Mouse (Mus musculus) MEL (cell line): Measurements from ENCODE around the gene Fam19a3. TPM values are rescaled to one million over a fixed set of nuclear protein-coding genes. Genes with fewer than 3 reads are reported as not detected.

Source experiments
- DNase-seq: peaks from one replicate; pipeline ENCODE4 v3.0.0; 2011; ENCODE audit warnings: low read depth, low spot score
- H3K27ac ChIP-seq: 2 replicates; pipeline ENCODE4 v1.5.1; 2012; ENCODE audit warnings: low read depth, mild to moderate bottlenecking, control low read depth, low read length, moderate library complexity; ENCODE audit not compliant: control insufficient read depth
- H3K27me3 ChIP-seq, 2 experiments: fragments of 150-350 bp in 1 of 2; sonication (generic) in 1 of 2; 2 replicates each; pipeline ENCODE4 v1.6.1; 2012; ENCODE audit warnings: low read length in 2 of 2, mild to moderate bottlenecking in 2 of 2, improper control_type of control experiment in 1 of 2, moderate library complexity in 1 of 2; ENCODE audit not compliant: insufficient read depth in 2 of 2, control insufficient read depth in 1 of 2
- H3K36me3 ChIP-seq, 2 experiments: 2 replicates each; pipeline ENCODE4 v1.6.1; 2012 to 2014; ENCODE audit warnings: low read length in 2 of 2, improper control_type of control experiment in 1 of 2, inconsistent platforms in 1 of 2, mild to moderate bottlenecking in 1 of 2; ENCODE audit not compliant: insufficient read depth in 2 of 2, control insufficient read depth in 1 of 2
- H3K4me1 ChIP-seq, 2 experiments: fragments of 150-350 bp in 1 of 2; sonication (generic) in 1 of 2; 2 replicates each; pipeline ENCODE4 v1.6.1; 2012; ENCODE audit warnings: low read length in 2 of 2, improper control_type of control experiment in 1 of 2, mild to moderate bottlenecking in 1 of 2; ENCODE audit not compliant: insufficient read depth in 2 of 2, control insufficient read depth in 1 of 2
- H3K4me3 ChIP-seq, 2 experiments: fragments of 150-350 bp in 1 of 2; sonication (generic) in 1 of 2; 2 replicates each; pipeline ENCODE4 v1.5.1; 2012; ENCODE audit warnings: low read depth in 2 of 2, low read length in 2 of 2, mild to moderate bottlenecking in 2 of 2, moderate library complexity in 2 of 2, control low read depth in 1 of 2, improper control_type of control experiment in 1 of 2; ENCODE audit not compliant: control insufficient read depth in 1 of 2, insufficient read depth in 1 of 2
- H3K79me2 ChIP-seq: 2 replicates; pipeline ENCODE4 v1.6.1; 2012; ENCODE audit warnings: mild to moderate bottlenecking, low read length, moderate library complexity; ENCODE audit not compliant: control insufficient read depth, poor library complexity, insufficient read depth
- H3K9ac ChIP-seq: 2 replicates; pipeline ENCODE4 v1.6.1; 2012; ENCODE audit warnings: low read depth, mild to moderate bottlenecking, control low read depth, low read length, moderate library complexity; ENCODE audit not compliant: control insufficient read depth, poor library complexity, severe bottlenecking
- H3K9me3 ChIP-seq: fragments of 150-350 bp; sonication (generic); replicated peaks from 2 replicates; pipeline ENCODE4 v1.6.1; 2012; ENCODE audit warnings: mild to moderate bottlenecking, low read length, improper control_type of control experiment, moderate library complexity; ENCODE audit not compliant: insufficient read depth
- CHD1 ChIP-seq: IDR thresholded peaks from 2 replicates; pipeline ENCODE4 v1.6.1; 2012; ENCODE audit warnings: low read depth, mild to moderate bottlenecking, inconsistent platforms, low read length, improper control_type of control experiment
- CTCF ChIP-seq, 3 experiments: IDR thresholded peaks in 2 of 3; conservative IDR thresholded peaks in 1 of 3; 2 replicates each; pipeline ENCODE4 v1.5.1; 2011 to 2012; ENCODE audit warnings: low read length in 3 of 3, low read depth in 2 of 3, mild to moderate bottlenecking in 2 of 3, improper control_type of control experiment in 1 of 3, inconsistent platforms in 1 of 3, mixed read lengths in 1 of 3, moderate library complexity in 1 of 3; ENCODE audit not compliant: control insufficient read depth in 1 of 3, insufficient read depth in 1 of 3, poor library complexity in 1 of 3, severe bottlenecking in 1 of 3
- E2F4 ChIP-seq: IDR thresholded peaks from 2 replicates; pipeline ENCODE4 v1.6.1; 2011; ENCODE audit warnings: low read depth, low read length, improper control_type of control experiment, borderline replicate concordance
- ELF1 ChIP-seq: IDR thresholded peaks from 2 replicates; pipeline ENCODE4 v1.6.1; 2014; ENCODE audit warnings: low read depth, mild to moderate bottlenecking, inconsistent platforms, low read length, improper control_type of control experiment, moderate library complexity
- ETS1 ChIP-seq: IDR thresholded peaks from 2 replicates; pipeline ENCODE4 v1.6.1; 2012; ENCODE audit warnings: low read depth, mild to moderate bottlenecking, inconsistent platforms, low read length, improper control_type of control experiment, moderate library complexity
- GABPA ChIP-seq: IDR thresholded peaks from 2 replicates; pipeline ENCODE4 v1.6.1; 2012; ENCODE audit warnings: low read depth, mild to moderate bottlenecking, inconsistent platforms, low read length, improper control_type of control experiment, moderate library complexity
- GATA1 ChIP-seq: IDR thresholded peaks from 2 replicates; pipeline ENCODE4 v1.6.1; 2011; ENCODE audit warnings: low read depth, low read length, improper control_type of control experiment
- MAFK ChIP-seq: IDR thresholded peaks from 2 replicates; pipeline ENCODE4 v1.6.1; 2011; ENCODE audit warnings: low read depth, mild to moderate bottlenecking, low read length, improper control_type of control experiment, borderline replicate concordance
- MAX ChIP-seq: IDR thresholded peaks from 2 replicates; pipeline ENCODE4 v1.6.1; 2011; ENCODE audit warnings: low read length, improper control_type of control experiment
- MAZ ChIP-seq: IDR thresholded peaks from 2 replicates; pipeline ENCODE4 v1.6.1; 2012; ENCODE audit warnings: low read depth, mild to moderate bottlenecking, inconsistent platforms, low read length, improper control_type of control experiment
- MEF2A ChIP-seq: IDR thresholded peaks from 2 replicates; pipeline ENCODE4 v1.6.1; 2014; ENCODE audit warnings: low read depth, mild to moderate bottlenecking, inconsistent platforms, low read length, improper control_type of control experiment; ENCODE audit not compliant: poor library complexity, insufficient replicate concordance, severe bottlenecking; ENCODE audit errors: extremely low read depth
- MYC ChIP-seq: IDR thresholded peaks from 2 replicates; pipeline ENCODE4 v1.6.1; 2011; ENCODE audit warnings: low read depth, mild to moderate bottlenecking, low read length, improper control_type of control experiment, moderate library complexity
- NELFE ChIP-seq: IDR thresholded peaks from 2 replicates; pipeline ENCODE4 v1.6.1; 2011; ENCODE audit warnings: low read depth, low read length, improper control_type of control experiment
- POLR2AphosphoS5 ChIP-seq: IDR thresholded peaks from 2 replicates; pipeline ENCODE4 v1.6.1; 2012; ENCODE audit warnings: low read depth, borderline replicate concordance, mild to moderate bottlenecking, inconsistent platforms, low read length, moderate library complexity, mixed read lengths
- TAL1 ChIP-seq: IDR thresholded peaks from 2 replicates; pipeline ENCODE4 v1.6.1; 2012; ENCODE audit warnings: mild to moderate bottlenecking, inconsistent platforms, low read length, moderate library complexity, mixed read lengths
- TBP ChIP-seq: IDR thresholded peaks from 2 replicates; pipeline ENCODE4 v1.8.0; 2011; ENCODE audit warnings: low read depth, low read length, improper control_type of control experiment
- ZC3H11A ChIP-seq: IDR thresholded peaks from 2 replicates; pipeline ENCODE4 v1.6.1; 2012; ENCODE audit warnings: low read depth, mild to moderate bottlenecking, inconsistent platforms, low read length, improper control_type of control experiment
- ZKSCAN1 ChIP-seq: IDR thresholded peaks from 2 replicates; pipeline ENCODE4 v1.6.1; 2012; ENCODE audit warnings: low read depth, mild to moderate bottlenecking, inconsistent platforms, low read length, improper control_type of control experiment, moderate library complexity
- ZNF384 ChIP-seq: IDR thresholded peaks from 2 replicates; pipeline ENCODE4 v1.6.1; 2012; ENCODE audit warnings: low read depth, mild to moderate bottlenecking, inconsistent platforms, low read length, improper control_type of control experiment
- polyA plus RNA-seq, 2 experiments: library from polyadenylated mRNA; stranded (reverse) in 1 of 2; unstranded in 1 of 2; fragments of >175 nt in 1 of 2; fragments of >200 nt in 1 of 2; gene quantifications; 2 replicates each; pipeline versions ENCODE4 v1.2.1 to v1.2.4; 2012; ENCODE audit warnings: low replicate concordance in 2 of 2, low read depth in 1 of 2; ENCODE audit not compliant: insufficient read length in 2 of 2, insufficient read depth in 1 of 2, missing spikeins in 1 of 2
- total RNA-seq: library from RNA; depleted of rRNA; stranded (reverse); fragments of 300-350 nt; gene quantifications from 2 replicates; pipeline ENCODE4 v1.2.3, GENCODE M21; 2012

The Fam19a3 gene
- total and polyA plus RNA-seq, 3 experiments, result 0.03 TPM; not detected in 2

DNA sequence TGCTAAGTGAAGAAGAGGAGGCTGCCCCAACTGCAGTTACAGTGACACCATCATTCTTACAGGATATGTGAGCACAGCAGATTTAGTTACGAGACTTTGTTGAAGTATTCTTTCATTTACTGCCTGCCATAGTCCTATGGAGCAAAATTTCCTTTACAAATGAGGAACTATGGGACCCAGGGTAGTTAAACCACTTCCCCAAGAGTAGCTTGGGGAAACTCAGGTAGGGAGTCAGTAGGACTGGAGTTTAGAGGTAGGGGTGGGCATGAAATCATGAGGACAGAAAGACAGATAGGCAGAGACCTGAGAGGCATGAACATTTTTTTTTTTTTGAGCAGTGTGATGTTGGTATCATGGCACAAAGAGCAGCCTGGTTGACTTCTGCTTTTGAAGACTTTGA lies 37.8 kb downstream of the Fam19a3 start:
- no peak overlapping the region for H3K4me3 ChIP-seq
- H3K36me3 ChIP-seq, result no peaks in the 10 kb centered on the region
- H3K79me2 ChIP-seq, result no peaks in the 10 kb centered on the region
- H3K27ac ChIP-seq, result no peak overlapping the region
- DNase-seq, result no peak
- H3K4me1 ChIP-seq, result no peaks in the 10 kb centered on the region
- no peak for TF ChIP-seq CHD1
- no peak for TF ChIP-seq GATA1
- TF ChIP-seq CTCF (IDR thresholded peaks at IDR 0.05 in 2 of 3, conservative IDR thresholded peaks at IDR 0.05 in 1 of 3; ENCODE audit: control insufficient read depth in 1 of 3, insufficient read depth in 1 of 3, low read depth in 2 of 3, low read length in 3 of 3, poor library complexity in 1 of 3, severe bottlenecking in 1 of 3), result no peak
- no peak for TF ChIP-seq NELFE
- no peak for TF ChIP-seq MAZ
- TF ChIP-seq ZKSCAN1, result no peak
- TF ChIP-seq MYC, result no peak
- TF ChIP-seq E2F4, result no peak
- TF ChIP-seq TBP, result no peak
- TF ChIP-seq ZNF384, result no peak
- no peak for TF ChIP-seq ELF1
- no peak for TF ChIP-seq ZC3H11A
- TF ChIP-seq ETS1, result no peak
- no peak for TF ChIP-seq MAX
- no peak for TF ChIP-seq POLR2AphosphoS5
- H3K27me3 ChIP-seq, result peaks cover 10 to 15% of the 10 kb centered on the region in 2 experiments
- no peak overlapping the region for H3K9ac ChIP-seq
- no peaks in the 10 kb centered on the region for H3K9me3 ChIP-seq

DNA sequence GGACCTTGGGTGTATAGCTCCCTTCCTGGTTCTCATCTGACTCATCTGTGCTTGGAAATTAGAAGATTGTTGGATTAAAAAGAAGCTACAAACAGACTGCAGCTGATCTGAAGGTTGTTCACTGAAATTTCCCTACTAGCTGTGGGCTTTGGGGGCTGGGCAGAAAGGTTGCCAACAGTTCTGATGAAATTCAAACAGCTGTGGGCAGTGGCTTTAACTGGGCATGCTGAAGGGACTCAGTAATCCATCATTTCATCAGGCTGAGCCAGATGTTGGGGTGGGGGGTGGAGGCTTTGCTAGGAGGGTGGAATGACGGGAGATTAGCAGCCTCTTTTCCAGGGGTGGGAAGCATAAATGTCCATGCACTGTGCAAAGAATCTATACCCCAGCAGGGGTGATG lies 38.5 kb downstream of the Fam19a3 start:
- DNase-seq, result no peak
- Histone ChIP-seq H3K9me3 (no peaks in the 10 kb centered on the region), H3K36me3 (no peaks in the 10 kb centered on the region), H3K4me3 (no peak overlapping the region), H3K27ac (no peak overlapping the region), H3K27me3 (peaks cover 9 to 15% of the 10 kb centered on the region in 2 experiments), H3K4me1 (no peaks in the 10 kb centered on the region)
- TF ChIP-seq TAL1, result no peak
- no peak for TF ChIP-seq CHD1
- TF ChIP-seq ETS1, result no peak
- TF ChIP-seq E2F4, result no peak
- no peak for TF ChIP-seq MYC
- no peak for TF ChIP-seq MAFK
- TF ChIP-seq GABPA, result no peak
- TF ChIP-seq ZKSCAN1, result no peak
- no peak for TF ChIP-seq TBP
- TF ChIP-seq ELF1, result no peak
- no peak for TF ChIP-seq MEF2A
- TF ChIP-seq, all 39 proteins: peak for 0
- Histone ChIP-seq H3K9ac (no peak overlapping the region), H3K79me2 (no peaks in the 10 kb centered on the region)
